Mouse (Mus musculus) lung, postnatal 0 days (tissue): ENCODE results near the gene Paox. TPM values are rescaled to one million over a fixed set of nuclear protein-coding genes. Genes with fewer than 3 reads are reported as not detected.
A peak's percentile ranks its signal among the peaks of the same experiment; 100 is the strongest.
"Not testable (repeated sequence)": the region's sequence is repeated elsewhere in the genome, so short reads cannot be mapped to it uniquely, and the experiment has no call there.

Experiments used
- ATAC-seq: fragments of 200-750 bp; cut with Nextera tagmentation; 2 replicates; pipeline ENCODE4 v1.8.0; 2017; ENCODE audit warnings: moderate library complexity
- DNase-seq: peaks from one replicate; pipeline ENCODE4 v3.0.0-alpha.2; 2016; ENCODE audit warnings: low spot score
- H3K27ac ChIP-seq: fragments of 300-500 bp; sonication (generic); 2 replicates; pipeline ENCODE4 v1.5.1; 2014; ENCODE audit warnings: antibody characterized with exemption, mild to moderate bottlenecking, low read length, mixed read lengths
- H3K27me3 ChIP-seq: fragments of 300-500 bp; sonication (generic); replicated peaks from 2 replicates; pipeline ENCODE4 v1.6.1; 2014; ENCODE audit warnings: low read length, mixed read lengths; ENCODE audit not compliant: insufficient read depth
- H3K36me3 ChIP-seq: fragments of 300-500 bp; sonication (generic); 2 replicates; pipeline ENCODE4 v1.6.1; 2014; ENCODE audit warnings: low read length, mixed read lengths; ENCODE audit not compliant: insufficient read depth
- H3K4me1 ChIP-seq: fragments of 300-500 bp; sonication (generic); 2 replicates; pipeline ENCODE4 v1.6.1; 2014; ENCODE audit warnings: antibody characterized with exemption, low read depth, low read length, mixed read lengths; ENCODE audit not compliant: insufficient read depth
- H3K4me2 ChIP-seq: fragments of 300-500 bp; sonication (generic); replicated peaks from 2 replicates; pipeline ENCODE4 v1.6.1; 2014; ENCODE audit warnings: low read depth, mild to moderate bottlenecking, low read length, moderate library complexity, mixed read lengths
- H3K4me3 ChIP-seq: fragments of 300-500 bp; sonication (generic); 2 replicates; pipeline ENCODE4 v1.5.1; 2014; ENCODE audit warnings: low read depth, low read length
- H3K9ac ChIP-seq: fragments of 300-500 bp; sonication (generic); replicated peaks from 2 replicates; pipeline ENCODE4 v1.6.1; 2014; ENCODE audit warnings: low read depth, mild to moderate bottlenecking
- H3K9me3 ChIP-seq: fragments of 300-500 bp; sonication (generic); 2 replicates; pipeline ENCODE4 v1.6.1; 2016; ENCODE audit warnings: low read length, mixed read lengths
- CTCF ChIP-seq: IDR thresholded peaks from 2 replicates; pipeline ENCODE4 v1.5.1; 2016; ENCODE audit warnings: antibody characterized with exemption, mild to moderate bottlenecking
- EP300 ChIP-seq: IDR thresholded peaks from 2 replicates; pipeline ENCODE4 v1.6.1; 2016; ENCODE audit warnings: antibody characterized with exemption, mild to moderate bottlenecking, control low read depth
- WGBS: fragments of 180-500 bp; shearing (Covaris S2); extraction: QIAGEN DNeasy Blood & Tissue Kit; methylation state at CpG from one replicate; pipeline ENCODE4 v1.1.7; 2014; 5-methylcytosine and 5-hydroxymethylcytosine counted together
- polyA plus RNA-seq: library from polyadenylated mRNA; unstranded; fragments of >200 nt; fragmentation: Nextera tagmentation; extraction: Ambion mirVana; gene quantifications from 2 replicates; pipeline ENCODE4 v1.2.1, GENCODE M21; 2015

Paox gene
- polyA plus RNA-seq, 1 experiment from 2014 or later, result 17.3 TPM

DNA sequence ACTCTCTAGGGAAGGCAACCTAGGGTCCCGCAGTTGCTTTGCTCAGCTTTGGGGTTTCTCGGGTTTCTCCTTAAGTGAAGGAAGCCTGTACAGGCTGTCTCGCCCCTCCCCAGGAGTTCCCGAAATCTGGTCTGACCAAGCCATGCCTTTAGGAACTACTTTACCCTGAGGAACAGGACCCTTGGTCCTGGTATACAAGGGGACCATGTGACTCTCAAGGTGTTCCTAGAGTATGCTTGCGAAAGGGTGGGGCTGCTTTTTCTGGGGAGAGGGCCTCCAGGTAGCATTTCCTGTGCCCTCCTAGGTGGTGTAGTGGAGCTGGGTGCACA, 10.4 kb downstream of the Paox start:
- H3K9ac ChIP-seq, result peak overlapping the region; percentile 75
- TF ChIP-seq EP300 (no peak), CTCF (no peak)
- H3K27me3 ChIP-seq, result no peaks in the 10 kb centered on the region
- H3K4me2 ChIP-seq, result peak overlapping the region; percentile 87
- DNase-seq (peak; percentile 40), ATAC-seq (peak; percentile 0; the same call in 1 of the 2 replicates)
- peak overlapping the region; percentile 65 for H3K4me3 ChIP-seq
- 6% methylated on average over 5 of the region's 5 CpGs for whole genome bisulfite sequencing
- peaks cover 10% of the 10 kb centered on the region for H3K4me1 ChIP-seq
- H3K9me3 ChIP-seq, result no peaks in the 10 kb centered on the region
- peaks cover 8% of the 10 kb centered on the region; the same call in 1 of the 2 replicates for H3K36me3 ChIP-seq
- H3K27ac ChIP-seq, result peak overlapping the region; percentile 55

GRCm38 (mm10) chr7:140126934-140127333, 11.3 kb downstream of the Paox start:
- Histone ChIP-seq H3K4me1 (peaks cover 10% of the 10 kb centered on the region), H3K4me3 (no peak overlapping the region), H3K9ac (no peak overlapping the region), H3K9me3 (no peaks in the 10 kb centered on the region), H3K27ac (no peak overlapping the region), H3K36me3 (peaks cover 8% of the 10 kb centered on the region; the same call in 1 of the 2 replicates), H3K4me2 (0 out of 2 replicates have a peak overlapping the region, but pooled peaks have one; percentile 5), H3K27me3 (no peaks in the 10 kb centered on the region)
- peak; percentile 19 for DNase-seq
- WGBS, result 74% methylated on average over 3 of the region's 3 CpGs
- no peak for TF ChIP-seq CTCF
- TF ChIP-seq EP300, result no peak
- no peak for ATAC-seq

GRCm38 (mm10) chr7:140127911-140128310, 12.3 kb downstream of the Paox start:
- Histone ChIP-seq H3K4me2 (no peak overlapping the region), H3K9me3 (no peaks in the 10 kb centered on the region), H3K4me1 (peaks cover 10% of the 10 kb centered on the region), H3K27ac (no peak overlapping the region), H3K27me3 (no peaks in the 10 kb centered on the region), H3K9ac (no peak overlapping the region), H3K4me3 (no peak overlapping the region), H3K36me3 (peaks cover 8% of the 10 kb centered on the region; the same call in 1 of the 2 replicates)
- no peak for TF ChIP-seq EP300
- TF ChIP-seq CTCF, result no peak
- WGBS, result 72% methylated on average over 2 of the region's 2 CpGs
- ATAC-seq (no peak), DNase-seq (no peak)

GRCm38 (mm10) chr7:140132184-140132583, 16.6 kb downstream of the Paox start:
- not testable (repeated sequence) for H3K9me3 ChIP-seq, H3K4me1 ChIP-seq, H3K27ac ChIP-seq, H3K4me3 ChIP-seq, DNase-seq, H3K9ac ChIP-seq, H3K4me2 ChIP-seq, H3K27me3 ChIP-seq, H3K36me3 ChIP-seq, ATAC-seq
- WGBS, result 86% methylated on average over 7 of the region's 7 CpGs

DNA sequence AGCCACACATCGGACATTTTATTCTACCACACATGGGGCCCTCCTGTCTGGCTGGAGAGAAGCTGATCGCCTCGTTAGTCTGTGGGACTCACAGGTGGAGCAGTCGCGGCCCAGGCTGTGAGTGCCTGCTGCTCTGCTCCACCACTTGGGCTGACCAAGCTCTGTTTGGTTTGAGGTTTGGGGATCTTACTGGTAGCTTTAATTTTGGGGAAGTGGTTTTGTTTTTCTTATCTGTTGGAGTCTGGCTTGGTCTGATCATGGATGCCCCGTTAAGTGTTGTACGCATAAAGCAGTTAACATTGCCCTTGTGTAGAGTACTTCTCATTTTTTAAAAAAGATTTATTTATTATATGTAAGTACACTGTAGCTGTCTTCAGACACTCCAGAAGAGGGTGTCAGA, 18.4 kb downstream of the Paox start:
- H3K9me3 ChIP-seq, H3K27ac ChIP-seq, H3K27me3 ChIP-seq, H3K4me1 ChIP-seq, H3K9ac ChIP-seq, DNase-seq, H3K4me2 ChIP-seq, H3K36me3 ChIP-seq, H3K4me3 ChIP-seq, ATAC-seq: not testable (repeated sequence)
- WGBS, result 89% methylated on average over 5 of the region's 7 CpGs

DNA sequence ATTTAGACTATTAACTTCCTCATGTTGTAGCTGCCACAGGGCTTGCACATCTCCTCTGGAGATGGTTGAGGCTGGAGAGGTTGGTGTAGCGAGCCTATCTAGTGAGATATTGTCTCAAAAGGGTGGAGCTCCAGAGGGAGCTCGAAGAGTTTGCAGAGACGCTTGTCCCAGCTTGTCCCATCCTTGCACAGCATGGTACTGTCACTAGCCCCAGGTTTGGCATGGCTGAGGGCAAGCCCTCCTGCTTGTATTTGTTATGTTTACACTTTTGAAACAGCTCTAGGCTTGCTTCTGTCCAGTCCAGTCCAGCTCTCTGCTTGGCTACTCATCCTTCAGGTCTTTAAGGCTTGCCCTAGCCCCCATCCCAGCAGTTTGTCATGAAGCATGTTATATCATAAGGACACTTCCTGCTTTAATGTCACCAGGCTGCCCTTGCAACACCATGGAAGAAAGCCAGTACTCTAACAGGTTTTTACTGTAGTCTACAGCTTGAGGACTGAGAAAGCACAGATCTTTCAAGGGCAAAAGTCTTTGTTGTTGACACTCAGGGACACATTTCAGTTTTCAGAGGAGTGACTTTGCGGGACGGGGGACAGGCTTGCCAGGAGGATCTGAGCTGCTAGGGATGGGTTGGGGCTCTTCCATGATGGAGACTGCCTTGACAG, 19.6 kb downstream of the Paox start:
- no peak overlapping the region for H3K4me3 ChIP-seq
- H3K9me3 ChIP-seq, result no peaks in the 10 kb centered on the region
- no peak overlapping the region for H3K9ac ChIP-seq
- no peak overlapping the region for H3K27ac ChIP-seq
- H3K36me3 ChIP-seq, result peaks cover 5% of the 10 kb centered on the region; the same call in 1 of the 2 replicates
- no peaks in the 10 kb centered on the region for H3K27me3 ChIP-seq
- DNase-seq (no peak), ATAC-seq (no peak)
- peaks cover 3% of the 10 kb centered on the region; the same call in 1 of the 2 replicates for H3K4me1 ChIP-seq
- 76% methylated on average over 5 of the region's 5 CpGs for WGBS
- TF ChIP-seq EP300 (no peak), CTCF (no peak)
- H3K4me2 ChIP-seq, result no peak overlapping the region
